Mouse (Mus musculus): ENCODE data around the gene Nmu. TPM values are rescaled to one million over a fixed set of nuclear protein-coding genes. Genes with fewer than 3 reads are reported as not detected.

The Nmu gene
- polyA plus RNA-seq, 1 experiment from 2014 or later: 2.7 TPM

- WGBS: 40% methylated on average over 5 of the region's 5 CpGs
- H3K4me1 ChIP-seq (ENCODE audit: control insufficient read depth, insufficient read depth, low read length): 0 out of 2 replicates have a peak, but pooled peaks cover 4% of the 10 kb centered on the region
- no peak for ATAC-seq (ENCODE audit: low read depth)
- H3K4me3 ChIP-seq (ENCODE audit: low read depth, low read length): no peak overlapping the region
- no peaks in the 10 kb centered on the region for H3K36me3 ChIP-seq (ENCODE audit: control insufficient read depth, insufficient read depth, low read length)
- no peak overlapping the region for H3K27ac ChIP-seq (ENCODE audit: low read depth, low read length)
- H3K9ac ChIP-seq (replicated peaks; ENCODE audit: low read depth, low read length): no peak overlapping the region
- H3K27me3 ChIP-seq (ENCODE audit: control insufficient read depth, insufficient read depth, low read length): peaks cover 6% of the 10 kb centered on the region; the same call in 1 of the 2 replicates
- no peaks in the 10 kb centered on the region for H3K9me3 ChIP-seq (ENCODE audit: control insufficient read depth, low read length)
- no peak overlapping the region for H3K4me2 ChIP-seq (ENCODE audit: low read depth, low read length)
These were observed 1.8 kb upstream of the Nmu start for GRCm38 (mm10) chr5:76365406-76365805.

GRCm38 (mm10) chr5:76360786-76361185 is 2.8 kb downstream of the Nmu start:
- 0 out of 2 replicates have a peak, but pooled peaks cover 4% of the 10 kb centered on the region for H3K4me1 ChIP-seq (ENCODE audit: control insufficient read depth, insufficient read depth, low read length)
- H3K27me3 ChIP-seq (ENCODE audit: control insufficient read depth, insufficient read depth, low read length): peaks cover 6% of the 10 kb centered on the region; the same call in 1 of the 2 replicates
- no peak overlapping the region for H3K9ac ChIP-seq (replicated peaks; ENCODE audit: low read depth, low read length)
- no peak overlapping the region for H3K27ac ChIP-seq (ENCODE audit: low read depth, low read length)
- 91% methylated on average over 4 of the region's 4 CpGs for WGBS
- ATAC-seq (ENCODE audit: low read depth): no peak
- H3K4me3 ChIP-seq (ENCODE audit: low read depth, low read length): no peak overlapping the region
- no peaks in the 10 kb centered on the region for H3K9me3 ChIP-seq (ENCODE audit: control insufficient read depth, low read length)
- H3K36me3 ChIP-seq (ENCODE audit: control insufficient read depth, insufficient read depth, low read length): no peaks in the 10 kb centered on the region
- H3K4me2 ChIP-seq (ENCODE audit: low read depth, low read length): no peak overlapping the region

- WGBS: 76% methylated on average over 1 of the region's 1 CpGs
These were observed 3.5 kb downstream of the Nmu start for GRCm38 (mm10) chr5:76360057-76360456.

GRCm38 (mm10) chr5:76351953-76352611 is 11.5 kb downstream of the Nmu start:
- Histone ChIP-seq H3K4me2 (ENCODE audit: low read depth, low read length) (no peak overlapping the region), H3K36me3 (ENCODE audit: control insufficient read depth, insufficient read depth, low read length) (no peaks in the 10 kb centered on the region), H3K9ac (replicated peaks; ENCODE audit: low read depth, low read length) (no peak overlapping the region), H3K27ac (ENCODE audit: low read depth, low read length) (no peak overlapping the region), H3K9me3 (ENCODE audit: control insufficient read depth, low read length) (no peaks in the 10 kb centered on the region), H3K4me3 (ENCODE audit: low read depth, low read length) (no peak overlapping the region), H3K27me3 (ENCODE audit: control insufficient read depth, insufficient read depth, low read length) (no peaks in the 10 kb centered on the region), H3K4me1 (ENCODE audit: control insufficient read depth, insufficient read depth, low read length) (no peaks in the 10 kb centered on the region)
- 23% methylated on average over 7 of the region's 7 CpGs for WGBS
- no peak for ATAC-seq (ENCODE audit: low read depth)

More at GRCm38 (mm10) chr5:76360057-76360456, 3.5 kb downstream of the Nmu start:
- no peaks in the 10 kb centered on the region for H3K36me3 ChIP-seq (ENCODE audit: control insufficient read depth, insufficient read depth, low read length)
- 0 out of 2 replicates have a peak, but pooled peaks cover 4% of the 10 kb centered on the region for H3K4me1 ChIP-seq (ENCODE audit: control insufficient read depth, insufficient read depth, low read length)
- no peak overlapping the region for H3K27ac ChIP-seq (ENCODE audit: low read depth, low read length)
- no peak overlapping the region for H3K4me2 ChIP-seq (ENCODE audit: low read depth, low read length)
- ATAC-seq (ENCODE audit: low read depth): no peak
- H3K9ac ChIP-seq (replicated peaks; ENCODE audit: low read depth, low read length): no peak overlapping the region
- H3K27me3 ChIP-seq (ENCODE audit: control insufficient read depth, insufficient read depth, low read length): peaks cover 6% of the 10 kb centered on the region; the same call in 1 of the 2 replicates
- no peak overlapping the region for H3K4me3 ChIP-seq (ENCODE audit: low read depth, low read length)
- no peaks in the 10 kb centered on the region for H3K9me3 ChIP-seq (ENCODE audit: control insufficient read depth, low read length)

GRCm38 (mm10) chr5:76351537-76351936 is 12.1 kb downstream of the Nmu start:
- Histone ChIP-seq H3K27ac (ENCODE audit: low read depth, low read length) (no peak overlapping the region), H3K4me3 (ENCODE audit: low read depth, low read length) (no peak overlapping the region), H3K4me1 (ENCODE audit: control insufficient read depth, insufficient read depth, low read length) (no peaks in the 10 kb centered on the region), H3K9me3 (ENCODE audit: control insufficient read depth, low read length) (no peaks in the 10 kb centered on the region), H3K36me3 (ENCODE audit: control insufficient read depth, insufficient read depth, low read length) (no peaks in the 10 kb centered on the region), H3K9ac (replicated peaks; ENCODE audit: low read depth, low read length) (no peak overlapping the region), H3K4me2 (ENCODE audit: low read depth, low read length) (no peak overlapping the region), H3K27me3 (ENCODE audit: control insufficient read depth, insufficient read depth, low read length) (no peaks in the 10 kb centered on the region)
- WGBS: 88% methylated on average over 5 of the region's 5 CpGs
- ATAC-seq (ENCODE audit: low read depth): no peak

GRCm38 (mm10) chr5:76346137-76346536 is 17.5 kb downstream of the Nmu start:
- H3K4me2 ChIP-seq (ENCODE audit: low read depth, low read length): no peak overlapping the region
- no peak overlapping the region for H3K9ac ChIP-seq (replicated peaks; ENCODE audit: low read depth, low read length)
- WGBS: 65% methylated on average over 2 of the region's 2 CpGs
- H3K4me3 ChIP-seq (ENCODE audit: low read depth, low read length): no peak overlapping the region
- H3K27me3 ChIP-seq (ENCODE audit: control insufficient read depth, insufficient read depth, low read length): no peaks in the 10 kb centered on the region
- H3K4me1 ChIP-seq (ENCODE audit: control insufficient read depth, insufficient read depth, low read length): no peaks in the 10 kb centered on the region
- H3K9me3 ChIP-seq (ENCODE audit: control insufficient read depth, low read length): no peaks in the 10 kb centered on the region
- no peaks in the 10 kb centered on the region for H3K36me3 ChIP-seq (ENCODE audit: control insufficient read depth, insufficient read depth, low read length)
- no peak for ATAC-seq (ENCODE audit: low read depth)
- no peak overlapping the region for H3K27ac ChIP-seq (ENCODE audit: low read depth, low read length)

GRCm38 (mm10) chr5:76340931-76341330 is 22.7 kb downstream of the Nmu start:
- Histone ChIP-seq H3K27me3 (ENCODE audit: control insufficient read depth, insufficient read depth, low read length) (no peaks in the 10 kb centered on the region), H3K27ac (ENCODE audit: low read depth, low read length) (no peak overlapping the region), H3K4me2 (ENCODE audit: low read depth, low read length) (no peak overlapping the region), H3K9me3 (ENCODE audit: control insufficient read depth, low read length) (no peaks in the 10 kb centered on the region), H3K9ac (replicated peaks; ENCODE audit: low read depth, low read length) (no peak overlapping the region), H3K36me3 (ENCODE audit: control insufficient read depth, insufficient read depth, low read length) (no peaks in the 10 kb centered on the region), H3K4me1 (ENCODE audit: control insufficient read depth, insufficient read depth, low read length) (no peaks in the 10 kb centered on the region), H3K4me3 (ENCODE audit: low read depth, low read length) (no peak overlapping the region)
- no peak for ATAC-seq (ENCODE audit: low read depth)
- WGBS: 58% methylated on average over 2 of the region's 2 CpGs

- Histone ChIP-seq H3K9me3 (ENCODE audit: control insufficient read depth, low read length) (no peaks in the 10 kb centered on the region), H3K4me3 (ENCODE audit: low read depth, low read length) (no peak overlapping the region), H3K36me3 (ENCODE audit: control insufficient read depth, insufficient read depth, low read length) (no peaks in the 10 kb centered on the region), H3K27me3 (ENCODE audit: control insufficient read depth, insufficient read depth, low read length) (no peaks in the 10 kb centered on the region), H3K4me1 (ENCODE audit: control insufficient read depth, insufficient read depth, low read length) (no peaks in the 10 kb centered on the region), H3K27ac (ENCODE audit: low read depth, low read length) (no peak overlapping the region), H3K4me2 (ENCODE audit: low read depth, low read length) (no peak overlapping the region), H3K9ac (replicated peaks; ENCODE audit: low read depth, low read length) (no peak overlapping the region)
- ATAC-seq (ENCODE audit: low read depth): no peak
- WGBS: 76% methylated on average over 8 of the region's 8 CpGs
These were observed 26.5 kb downstream of the Nmu start for GRCm38 (mm10) chr5:76337100-76337499.

- no peaks in the 10 kb centered on the region for H3K9me3 ChIP-seq (ENCODE audit: control insufficient read depth, low read length)
- H3K9ac ChIP-seq (replicated peaks; ENCODE audit: low read depth, low read length): no peak overlapping the region
- no peak overlapping the region for H3K4me3 ChIP-seq (ENCODE audit: low read depth, low read length)
- no peak overlapping the region for H3K4me2 ChIP-seq (ENCODE audit: low read depth, low read length)
- ATAC-seq (ENCODE audit: low read depth): no peak
- whole genome bisulfite sequencing: 81% methylated on average over 4 of the region's 4 CpGs
- no peaks in the 10 kb centered on the region for H3K27me3 ChIP-seq (ENCODE audit: control insufficient read depth, insufficient read depth, low read length)
- H3K27ac ChIP-seq (ENCODE audit: low read depth, low read length): no peak overlapping the region
- no peaks in the 10 kb centered on the region for H3K36me3 ChIP-seq (ENCODE audit: control insufficient read depth, insufficient read depth, low read length)
- no peaks in the 10 kb centered on the region for H3K4me1 ChIP-seq (ENCODE audit: control insufficient read depth, insufficient read depth, low read length)
These were observed 29.8 kb downstream of the Nmu start for GRCm38 (mm10) chr5:76333833-76334232.
